Mouse (Mus musculus) bone marrow, adult 2 months (tissue): ENCODE measurements around the gene 4930519G04Rik.

Experiments
- CTCF ChIP-seq: fragments of 200-500 bp; IDR thresholded peaks from 2 replicates; pipeline ENCODE4 v1.5.1; 2011; ENCODE audit warnings: low read length, control low read depth; ENCODE audit not compliant: control insufficient read depth, insufficient read depth
- POLR2A ChIP-seq: fragments of 200-500 bp; IDR thresholded peaks from 2 replicates; pipeline ENCODE4 v1.6.1; 2011; ENCODE audit warnings: low read depth, mild to moderate bottlenecking, control low read depth, low read length, borderline replicate concordance; ENCODE audit not compliant: control insufficient read depth

GRCm38 (mm10) chr5:114922998-114923473 is 69.6 kb downstream of the 4930519G04Rik start, which contains the start of gene Oasl1:
- TF ChIP-seq CTCF (no peak), POLR2A (peak; percentile 35; the same call in 1 of the 2 replicates)
